Mouse (Mus musculus) bone marrow macrophage, adult 2 months (primary cell): ENCODE measurements around the gene Gcnt3.

ENCODE experiments used
- CTCF ChIP-seq: IDR thresholded peaks from 2 replicates; pipeline ENCODE4 v1.5.1; 2012; ENCODE audit warnings: low read depth, mild to moderate bottlenecking, low read length, moderate library complexity
- POLR2A ChIP-seq: IDR thresholded peaks from 2 replicates; pipeline ENCODE4 v1.6.1; 2012; ENCODE audit warnings: mild to moderate bottlenecking, low read depth, low read length, borderline replicate concordance

GRCm38 (mm10) chr9:70087379-70087778 is 49.5 kb upstream of the Gcnt3 start:
- TF ChIP-seq CTCF = no peak
- no peak for TF ChIP-seq POLR2A
